Mouse (Mus musculus) MEL (cell line): ENCODE measurements around the gene Clec3a.

Experiments used
- CHD1 ChIP-seq: IDR thresholded peaks from 2 replicates; pipeline ENCODE4 v1.6.1; 2012; ENCODE audit warnings: low read depth, mild to moderate bottlenecking, inconsistent platforms, low read length, improper control_type of control experiment
- CTCF ChIP-seq, 3 experiments: IDR thresholded peaks in 2 of 3; conservative IDR thresholded peaks in 1 of 3; 2 replicates each; pipeline ENCODE4 v1.5.1; 2011 to 2012; ENCODE audit warnings: low read length in 3 of 3, low read depth in 2 of 3, mild to moderate bottlenecking in 2 of 3, improper control_type of control experiment in 1 of 3, inconsistent platforms in 1 of 3, mixed read lengths in 1 of 3, moderate library complexity in 1 of 3; ENCODE audit not compliant: control insufficient read depth in 1 of 3, insufficient read depth in 1 of 3, poor library complexity in 1 of 3, severe bottlenecking in 1 of 3
- GATA1 ChIP-seq: IDR thresholded peaks from 2 replicates; pipeline ENCODE4 v1.6.1; 2011; ENCODE audit warnings: low read depth, low read length, improper control_type of control experiment
- JUND ChIP-seq: IDR thresholded peaks from 2 replicates; pipeline ENCODE4 v1.6.1; 2011; ENCODE audit warnings: low read depth, mild to moderate bottlenecking, improper control_type of control experiment, low read length
- POLR2A ChIP-seq, 2 experiments: IDR thresholded peaks; 2 replicates each; pipeline ENCODE4 v1.6.1; 2011 to 2012; ENCODE audit warnings: low read length in 2 of 2, mild to moderate bottlenecking in 2 of 2, control low read depth in 1 of 2, improper control_type of control experiment in 1 of 2, low read depth in 1 of 2, moderate library complexity in 1 of 2; ENCODE audit not compliant: control insufficient read depth in 1 of 2, insufficient read depth in 1 of 2, poor library complexity in 1 of 2
- TAL1 ChIP-seq: IDR thresholded peaks from 2 replicates; pipeline ENCODE4 v1.6.1; 2012; ENCODE audit warnings: mild to moderate bottlenecking, inconsistent platforms, low read length, moderate library complexity, mixed read lengths
- USF1 ChIP-seq: IDR thresholded peaks from 2 replicates; pipeline ENCODE4 v1.6.1; 2014; ENCODE audit warnings: low read depth, mild to moderate bottlenecking, inconsistent platforms, low read length, improper control_type of control experiment, moderate library complexity
- ZMIZ1 ChIP-seq: IDR thresholded peaks from 2 replicates; pipeline ENCODE4 v1.6.1; 2012; ENCODE audit warnings: low read depth, mild to moderate bottlenecking, inconsistent platforms, low read length, improper control_type of control experiment, moderate library complexity

DNA sequence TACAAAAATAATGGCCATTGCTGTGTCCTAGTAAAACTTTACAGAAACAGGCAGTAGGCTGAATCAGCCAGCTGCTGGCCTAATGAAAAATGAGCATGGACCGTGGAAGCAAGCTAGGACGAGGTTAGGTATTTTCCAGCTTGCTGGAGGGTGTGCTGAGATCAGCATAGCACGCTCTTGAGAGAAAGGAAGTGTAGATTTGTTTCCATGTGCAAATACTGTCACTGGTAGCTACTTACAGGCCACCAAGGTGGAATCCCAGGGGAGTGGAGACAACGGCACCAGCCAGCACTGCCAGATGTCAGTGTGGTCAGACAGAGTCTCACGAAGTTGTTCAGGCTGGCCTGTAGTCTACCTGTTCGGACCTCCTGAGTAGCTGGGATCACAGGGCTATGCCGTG lies 29.0 kb downstream of the Clec3a start:
- TF ChIP-seq POLR2A (IDR thresholded peaks at IDR 0.05; ENCODE audit: control insufficient read depth in 1 of 2, insufficient read depth in 1 of 2, low read depth in 1 of 2, low read length in 2 of 2, poor library complexity in 1 of 2) (no peak), CTCF (IDR thresholded peaks at IDR 0.05 in 2 of 3, conservative IDR thresholded peaks at IDR 0.05 in 1 of 3; ENCODE audit: control insufficient read depth in 1 of 3, insufficient read depth in 1 of 3, low read depth in 2 of 3, low read length in 3 of 3, poor library complexity in 1 of 3, severe bottlenecking in 1 of 3) (no peak), ZMIZ1 (no peak), GATA1 (no peak), TAL1 (no peak), JUND (no peak), USF1 (no peak), CHD1 (no peak)
